Mouse (Mus musculus): ENCODE results near the gene Arl3.
"Not testable (repeated sequence)": the region's sequence is repeated elsewhere in the genome, so short reads cannot be mapped to it uniquely, and the experiment has no call there.

The Arl3 gene

DNA sequence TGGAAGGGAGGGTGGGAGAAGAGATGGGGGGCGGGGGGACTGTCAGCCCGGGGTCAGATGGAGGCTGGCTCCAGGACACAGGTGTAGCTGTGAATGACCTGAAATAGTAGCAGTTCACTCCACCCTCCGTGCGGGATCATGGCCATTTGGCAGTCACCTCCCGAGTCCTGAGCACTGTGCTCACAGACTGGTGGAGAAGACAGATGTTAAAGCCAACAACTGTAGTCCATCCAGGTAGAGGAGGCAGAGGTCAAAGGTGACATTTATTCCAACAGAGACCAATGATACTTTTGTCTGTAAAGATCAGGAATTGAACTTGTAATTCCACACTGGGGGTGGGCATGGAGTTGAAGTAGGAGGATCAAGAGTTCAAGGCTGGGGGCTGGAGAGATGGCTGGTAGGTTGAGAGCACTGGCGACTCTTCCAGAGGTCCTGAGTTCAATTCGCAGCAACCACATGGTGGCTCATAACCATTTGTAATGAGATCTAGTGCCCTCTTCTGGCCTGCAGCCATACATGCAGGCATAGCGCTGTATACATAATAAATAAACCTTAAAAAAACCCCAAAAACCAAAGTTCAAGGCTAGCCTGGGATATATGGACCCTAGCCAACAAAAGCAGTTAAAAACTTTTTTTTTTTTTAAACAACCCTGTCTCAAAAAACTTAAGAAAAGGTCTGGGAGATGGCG, 19.9 kb upstream of the Arl3 start:
- intact Hi-C loops (cut with DNase I): no loop called here

- intact Hi-C loops (cut with DNase I): no loop called here
These were observed 18.6 kb upstream of the Arl3 start for GRCm38 (mm10) chr19:46591575-46591974.

DNA sequence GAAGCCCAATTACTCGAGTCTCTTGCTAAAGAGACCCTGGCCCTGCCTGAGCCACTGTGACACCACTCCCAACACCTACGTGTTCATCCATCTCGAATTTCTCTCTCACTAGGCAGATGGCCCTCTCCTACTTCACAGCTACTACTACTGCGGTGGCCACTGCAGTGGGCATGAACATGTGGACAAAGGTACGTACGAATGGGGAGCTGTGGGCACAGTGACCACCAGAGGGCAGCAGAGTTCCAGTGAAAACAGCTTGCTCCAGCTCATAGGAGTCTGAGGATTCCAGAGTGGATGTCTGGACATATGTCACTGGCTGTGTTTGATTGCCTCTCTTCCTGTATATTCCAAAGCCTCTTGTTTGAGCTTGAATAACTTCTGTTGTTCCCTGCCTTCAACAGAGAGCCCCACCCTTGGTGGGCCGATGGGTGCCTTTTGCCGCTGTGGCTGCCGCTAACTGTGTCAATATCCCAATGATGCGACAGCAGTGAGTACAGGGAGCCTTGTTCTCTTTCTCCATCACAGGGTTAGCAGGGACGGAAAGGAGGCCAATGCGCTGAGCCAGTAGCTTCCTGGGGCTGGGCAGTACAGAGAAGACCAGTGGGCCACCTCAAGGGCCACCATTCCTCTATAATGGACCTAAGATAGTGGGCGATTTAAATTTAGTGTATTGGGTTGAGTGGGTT, 15.0 kb upstream of the Arl3 start:
- intact Hi-C loops (cut with DNase I): loop anchor here (5.0 kb wide), 2 partner anchors 69 to 154 kb away; no protein-coding TSS in a partner anchor

- intact Hi-C loops (cut with DNase I): no loop called here
These were observed 2.2 kb upstream of the Arl3 start for GRCm38 (mm10) chr19:46575196-46575595.

DNA sequence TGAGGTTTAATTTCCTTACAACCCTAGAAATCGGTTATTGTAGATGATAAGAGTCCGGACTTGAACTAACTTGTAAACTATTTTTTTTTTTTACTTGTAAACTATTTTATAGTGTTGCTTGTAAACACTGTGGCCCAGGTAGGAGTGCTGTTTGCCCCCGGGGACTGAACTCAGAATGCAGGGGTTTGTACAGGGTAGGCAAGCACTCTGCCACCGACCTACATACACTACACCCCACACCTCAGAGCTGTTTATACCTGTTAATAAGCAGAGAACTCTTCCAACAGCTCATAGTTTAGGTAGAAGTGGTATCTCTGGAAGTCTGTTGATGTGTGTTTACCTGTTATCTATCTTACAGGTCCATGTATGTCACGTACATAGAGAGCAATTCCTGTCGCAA, 992 bp upstream of the Arl3 start:
- intact Hi-C loops (cut with DNase I): no loop called here

DNA sequence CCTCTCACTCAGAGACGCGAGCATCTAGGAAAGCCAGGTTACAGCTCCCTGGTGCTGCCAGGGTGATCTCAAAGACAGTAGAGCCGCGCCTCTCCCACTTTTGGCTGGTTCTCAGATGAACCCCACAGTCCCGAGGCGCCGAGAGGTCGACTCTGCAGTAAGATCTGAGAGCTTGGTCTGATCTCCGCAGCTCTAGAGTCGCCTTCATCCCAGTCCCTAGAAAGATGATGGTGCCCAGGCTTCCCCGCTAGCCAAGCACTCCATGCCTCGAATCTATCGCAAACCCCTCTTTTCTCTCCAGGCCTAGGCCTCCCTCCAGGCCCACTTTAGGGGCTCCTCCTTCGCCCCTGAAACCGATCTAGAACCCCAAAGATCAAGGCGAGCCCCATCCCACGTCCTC, 450 bp downstream of the Arl3 start:
- intact Hi-C loops (cut with DNase I): no loop called here

- intact Hi-C loops (cut with DNase I): no loop called here
These were observed 1.1 kb downstream of the Arl3 start for GRCm38 (mm10) chr19:46571878-46572244.

- intact Hi-C loops (cut with DNase I): not testable (repeated sequence)
These were observed 1.7 kb downstream of the Arl3 start for GRCm38 (mm10) chr19:46571211-46571877.

DNA sequence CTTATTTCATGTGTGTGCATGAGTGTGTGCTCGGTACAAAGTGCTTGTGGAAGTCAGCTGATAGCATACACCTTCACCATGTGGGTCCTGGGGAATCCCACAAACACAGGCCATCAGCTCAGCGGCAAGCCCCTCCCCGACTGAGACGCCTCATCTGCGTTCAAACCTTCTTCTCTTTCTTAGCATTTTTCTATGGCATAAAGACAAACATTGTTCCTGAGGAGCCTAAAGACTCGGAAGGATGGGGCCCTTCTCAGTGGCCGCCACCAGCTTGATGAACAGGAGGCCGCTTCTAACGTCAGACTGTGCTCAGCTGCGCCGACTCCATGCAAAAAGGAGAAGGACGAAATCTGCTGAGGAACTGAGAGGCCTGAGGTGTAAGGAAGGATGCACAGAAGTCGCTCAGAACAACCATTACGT, 8.9 kb downstream of the Arl3 start:
- intact Hi-C loops (cut with DNase I): no loop called here

GRCm38 (mm10) chr19:46563603-46564002, 9.4 kb downstream of the Arl3 start:
- intact Hi-C loops (cut with DNase I): no loop called here

GRCm38 (mm10) chr19:46562581-46563515, 10.2 kb downstream of the Arl3 start:
- intact Hi-C loops (cut with DNase I): no loop called here

- intact Hi-C loops (cut with DNase I): no loop called here
These were observed 10.9 kb downstream of the Arl3 start for GRCm38 (mm10) chr19:46562132-46562531.

DNA sequence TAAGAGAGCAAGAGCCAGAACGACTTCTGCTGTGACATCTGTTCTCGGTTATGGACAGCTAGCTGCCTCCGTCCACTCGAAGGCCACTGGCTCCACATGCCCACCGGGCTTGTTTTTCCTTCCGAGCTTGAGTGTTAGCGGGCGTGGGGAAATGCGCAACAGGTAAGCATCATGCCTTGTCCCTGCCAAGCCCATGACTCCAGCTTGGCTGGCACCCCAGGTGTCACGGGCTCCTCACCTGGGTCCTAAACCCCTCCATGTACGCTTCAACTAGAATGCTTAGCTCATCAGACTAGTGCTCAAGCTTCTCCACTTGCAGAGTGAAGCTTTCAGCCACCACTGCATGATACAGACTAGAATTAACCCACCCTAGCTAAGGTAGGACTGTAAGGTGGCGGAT, 14.4 kb downstream of the Arl3 start:
- intact Hi-C loops (cut with DNase I): no loop called here

DNA sequence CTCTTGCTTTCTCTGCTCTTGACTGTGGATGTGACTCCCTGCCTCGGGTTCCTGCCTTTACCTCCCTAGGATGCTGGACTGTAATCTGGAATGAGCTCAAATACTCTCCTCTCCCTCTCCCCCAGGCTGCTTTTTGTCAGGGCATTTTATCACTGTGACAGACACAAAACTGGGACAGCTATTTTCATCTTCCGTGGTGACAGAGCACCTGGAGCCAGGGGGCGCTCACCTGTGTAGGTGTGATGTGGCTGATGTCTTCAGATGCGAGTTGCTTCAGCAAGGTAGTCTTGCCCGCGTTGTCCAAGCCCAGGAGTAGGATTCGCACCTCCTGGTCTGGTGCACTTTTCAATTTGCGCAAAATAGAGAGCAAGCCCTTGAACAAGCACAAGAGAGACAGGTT, 15.0 kb downstream of the Arl3 start:
- intact Hi-C loops (cut with DNase I): no loop called here

GRCm38 (mm10) chr19:46553541-46553955, 19.4 kb downstream of the Arl3 start:
- intact Hi-C loops (cut with DNase I): no loop called here

DNA sequence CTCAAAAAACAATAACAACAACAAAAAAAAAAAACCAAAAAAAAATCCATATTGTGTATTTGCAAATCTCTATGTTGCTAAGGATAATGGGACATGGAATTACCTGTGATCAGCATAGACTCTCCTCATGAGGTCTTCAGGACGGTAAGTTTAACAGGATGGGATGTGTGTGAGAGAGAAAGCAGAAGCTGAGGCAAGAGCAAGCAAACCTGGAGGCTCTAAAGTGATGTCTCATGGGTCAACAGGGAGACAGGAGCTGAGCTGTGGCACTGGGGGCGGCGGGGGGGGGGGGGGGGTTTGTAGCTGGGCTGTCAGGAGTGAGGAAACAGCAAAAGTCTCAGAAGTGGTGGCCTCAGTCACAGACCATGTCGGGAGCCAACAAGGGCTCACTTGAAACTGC, 20.5 kb downstream of the Arl3 start:
- intact Hi-C loops (cut with DNase I): no loop called here

DNA sequence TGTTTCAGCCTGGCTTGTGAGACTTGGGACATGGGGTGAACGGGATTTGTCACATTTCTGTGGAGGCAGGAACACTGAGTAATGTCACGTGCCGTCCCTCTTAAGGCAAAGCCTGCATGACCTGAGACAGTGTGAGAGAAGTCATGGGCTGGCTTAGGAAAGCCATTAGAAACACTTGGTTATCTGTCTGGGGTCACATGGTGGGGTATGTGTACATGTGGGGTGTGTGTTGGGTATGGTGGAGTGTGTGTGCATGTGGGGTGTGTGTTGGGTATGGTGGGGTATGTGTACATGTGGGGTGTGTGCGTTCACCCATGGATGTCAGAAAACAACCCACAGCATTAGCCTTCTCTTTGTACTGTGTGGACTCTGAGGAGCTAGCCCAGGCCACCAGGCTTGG, 22.6 kb downstream of the Arl3 start:
- intact Hi-C loops (cut with DNase I): no loop called here

GRCm38 (mm10) chr19:46548110-46548509, 24.9 kb downstream of the Arl3 start:
- intact Hi-C loops (cut with DNase I): no loop called here

GRCm38 (mm10) chr19:46547565-46547964, 25.4 kb downstream of the Arl3 start:
- intact Hi-C loops (cut with DNase I): no loop called here

- intact Hi-C loops (cut with DNase I): no loop called here
These were observed 30.2 kb downstream of the Arl3 start for GRCm38 (mm10) chr19:46542750-46543149.

DNA sequence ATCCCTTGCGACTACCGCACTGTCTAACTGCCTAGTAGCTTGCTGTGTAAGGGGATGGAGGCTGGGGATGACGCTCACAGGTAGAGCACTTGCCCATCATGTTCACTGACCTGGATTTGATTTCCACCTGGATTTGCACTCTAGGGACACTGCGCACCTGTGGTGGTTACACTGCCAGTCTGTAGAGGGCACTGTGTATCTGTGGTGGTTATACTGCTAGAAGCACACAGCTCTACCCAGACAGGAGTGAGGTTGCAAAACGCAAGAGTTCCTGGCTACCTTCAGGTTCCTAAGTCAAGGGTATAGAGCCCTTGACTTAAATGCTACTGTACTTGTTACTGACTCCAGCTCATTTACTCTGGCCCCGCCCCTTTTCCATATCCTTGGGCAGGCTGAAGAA, 34.8 kb downstream of the Arl3 start:
- intact Hi-C loops (cut with DNase I): loop anchor here (10.0 kb wide), 1 partner anchor 133 kb away; no protein-coding TSS in a partner anchor
